Mouse (Mus musculus): ENCODE measurements at regions not wholly inside any gene's neighbourhood (a gene's known extent, or its start where the extent isn't known, plus 50 kb on each side); places are given as distances from the start of the nearest gene placed in this dataset.
A peak's percentile ranks its signal among the peaks of the same experiment; 100 is the strongest.

DNA sequence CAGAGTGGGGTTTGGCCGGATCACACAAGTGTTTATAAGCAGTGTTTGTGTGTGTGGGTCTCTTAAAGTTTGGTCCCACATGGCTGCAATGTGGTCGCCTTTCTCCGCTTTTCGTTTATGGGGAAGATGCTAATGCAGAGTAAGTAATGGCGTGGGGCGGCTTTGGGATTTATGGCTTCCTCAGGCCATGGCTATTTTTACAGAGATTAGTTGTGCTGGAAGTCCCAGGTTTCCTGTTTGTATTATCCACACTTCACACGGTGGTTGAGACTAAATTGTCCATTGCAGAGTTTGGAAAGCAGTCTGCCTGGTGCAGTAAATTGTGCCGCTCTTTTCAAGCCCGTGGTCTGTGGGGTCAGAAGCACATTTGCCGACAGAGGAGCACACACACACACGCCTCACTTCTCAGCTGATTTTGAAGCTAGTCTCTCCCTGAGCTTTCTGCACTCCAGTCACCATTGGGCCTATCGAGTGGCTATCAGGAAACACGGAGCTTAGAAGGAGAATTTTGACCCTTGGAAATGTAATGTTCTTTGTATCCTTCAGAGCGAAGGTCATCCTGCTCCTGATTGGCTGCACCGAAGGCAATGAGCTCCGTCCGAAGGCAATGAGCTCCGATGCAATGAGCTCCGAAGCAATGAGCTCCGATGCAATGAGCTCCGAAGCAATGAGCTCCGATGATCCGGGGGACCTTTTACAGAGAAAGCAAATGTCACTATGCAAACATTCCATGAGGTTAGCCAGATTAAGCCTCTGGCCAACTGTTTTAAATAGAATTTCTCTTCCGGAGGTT is 142.9 kb upstream of the Dkk2 start:
- Histone ChIP-seq H3K27ac (no peak overlapping the region), H3K9me3 (no peaks in the 10 kb centered on the region), H3K4me1 (replicated peaks) (no peaks in the 10 kb centered on the region), H3K36me3 (no peaks in the 10 kb centered on the region), H3K27me3 (no peaks in the 10 kb centered on the region), H3K4me3 (replicated peaks) (no peak overlapping the region), H3K4me2 (replicated peaks) (no peak overlapping the region), H3K9ac (replicated peaks) (no peak overlapping the region)
- no peak for ATAC-seq
- WGBS = 84% methylated on average over 24 of the region's 24 CpGs

DNA sequence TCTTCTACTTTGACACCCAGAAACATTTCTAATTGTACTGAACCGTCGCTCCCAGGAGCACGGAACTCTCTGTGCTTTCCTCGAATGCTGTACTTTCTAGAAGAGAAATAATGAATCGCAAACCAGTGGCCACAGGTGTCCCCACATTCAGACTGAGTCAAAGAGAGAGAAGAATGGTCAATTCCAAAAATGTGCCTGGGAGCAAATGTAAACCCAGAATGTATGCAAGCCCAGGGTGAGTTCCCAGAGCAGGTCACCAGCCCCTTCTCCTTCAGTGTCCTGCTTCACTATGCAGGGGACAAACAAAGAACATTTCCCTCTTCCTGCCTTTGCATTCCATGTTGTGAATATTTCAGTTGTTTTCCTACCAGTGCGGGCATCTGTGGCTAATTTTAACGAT is 141.7 kb upstream of the Dkk2 start:
- Histone ChIP-seq H3K4me3 (replicated peaks) (no peak overlapping the region), H3K36me3 (no peaks in the 10 kb centered on the region), H3K4me1 (replicated peaks) (no peaks in the 10 kb centered on the region), H3K27ac (no peak overlapping the region), H3K27me3 (no peaks in the 10 kb centered on the region), H3K9ac (replicated peaks) (no peak overlapping the region), H3K4me2 (replicated peaks) (no peak overlapping the region), H3K9me3 (no peaks in the 10 kb centered on the region)
- 97% methylated on average over 7 of the region's 7 CpGs for WGBS
- ATAC-seq = no peak

DNA sequence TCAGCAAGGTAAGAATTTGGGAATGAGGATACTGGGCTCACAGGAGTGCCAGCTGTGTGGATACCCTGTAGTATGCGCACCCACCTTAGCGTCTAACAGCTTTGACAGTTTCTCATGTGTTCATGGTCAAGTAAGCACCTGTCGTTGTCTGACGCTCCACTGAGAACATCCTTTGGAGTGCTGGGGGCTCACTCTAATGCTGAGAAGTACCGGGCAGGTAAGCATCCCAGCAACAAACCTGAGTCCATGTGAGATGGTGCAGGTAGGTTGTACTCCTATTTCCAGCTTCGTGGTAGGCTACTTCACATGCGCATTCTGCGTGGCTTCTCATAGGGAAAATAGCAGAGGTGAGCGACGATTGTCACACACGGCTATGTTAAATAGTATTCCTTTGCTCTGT is 129.3 kb upstream of the Dkk2 start:
- Histone ChIP-seq H3K36me3 (no peaks in the 10 kb centered on the region), H3K4me1 (replicated peaks) (no peaks in the 10 kb centered on the region), H3K9me3 (no peaks in the 10 kb centered on the region), H3K27ac (no peak overlapping the region), H3K4me3 (replicated peaks) (no peak overlapping the region), H3K27me3 (no peaks in the 10 kb centered on the region), H3K9ac (replicated peaks) (no peak overlapping the region), H3K4me2 (replicated peaks) (no peak overlapping the region)
- ATAC-seq = no peak
- 95% methylated on average over 11 of the region's 11 CpGs for WGBS

DNA sequence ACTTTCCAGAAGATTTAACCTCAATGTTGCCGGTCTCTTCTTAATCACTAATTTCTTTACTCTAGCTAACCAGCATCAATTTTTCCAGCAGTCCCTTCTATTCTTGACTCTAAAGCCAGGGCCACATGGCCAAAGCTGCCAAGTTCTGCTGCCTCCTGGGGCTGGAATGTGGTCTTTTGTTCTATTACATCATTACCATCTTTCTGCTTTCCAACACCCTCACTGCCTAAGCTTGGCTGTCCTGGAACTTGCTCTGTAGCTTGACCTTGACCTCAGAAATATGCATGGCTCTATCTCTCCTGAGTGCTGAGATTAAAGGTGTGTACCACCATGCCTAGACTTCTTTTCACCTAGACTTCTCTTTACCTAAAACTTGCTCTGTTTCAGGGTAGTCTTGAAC is 124.5 kb upstream of the Dkk2 start:
- H3K27ac ChIP-seq = no peak overlapping the region
- no peaks in the 10 kb centered on the region for H3K4me1 ChIP-seq (replicated peaks)
- H3K9me3 ChIP-seq = no peaks in the 10 kb centered on the region
- ATAC-seq = no peak
- no peaks in the 10 kb centered on the region for H3K27me3 ChIP-seq
- 100% methylated on average over 1 of the region's 1 CpGs for WGBS
- H3K9ac ChIP-seq (replicated peaks) = no peak overlapping the region
- H3K4me2 ChIP-seq (replicated peaks) = no peak overlapping the region
- no peak overlapping the region for H3K4me3 ChIP-seq (replicated peaks)
- H3K36me3 ChIP-seq = no peaks in the 10 kb centered on the region

DNA sequence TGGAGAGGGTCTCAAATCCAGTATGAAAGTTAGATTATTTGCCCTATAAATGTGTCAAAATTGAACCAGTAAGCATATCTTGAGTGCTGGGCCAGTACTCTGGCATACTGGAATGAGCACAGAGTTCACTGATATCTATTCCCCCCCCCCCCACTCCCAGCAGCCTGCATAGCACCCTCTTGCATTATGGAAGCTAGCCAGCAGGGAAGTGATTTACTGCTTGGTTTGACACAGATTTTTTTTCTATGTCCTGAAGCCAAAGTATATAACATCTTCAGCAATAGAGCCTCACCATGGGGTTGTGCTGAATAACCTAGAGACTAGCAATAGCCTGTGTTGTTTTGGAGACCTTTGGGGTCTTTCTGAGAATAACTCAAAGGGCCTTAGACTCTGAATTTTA is 123.5 kb upstream of the Dkk2 start:
- no peaks in the 10 kb centered on the region for H3K4me1 ChIP-seq (replicated peaks)
- no peak overlapping the region for H3K27ac ChIP-seq
- no peak overlapping the region for H3K4me3 ChIP-seq (replicated peaks)
- H3K9me3 ChIP-seq = no peaks in the 10 kb centered on the region
- no peak for ATAC-seq
- H3K9ac ChIP-seq (replicated peaks) = no peak overlapping the region
- no peaks in the 10 kb centered on the region for H3K27me3 ChIP-seq
- no peak overlapping the region for H3K4me2 ChIP-seq (replicated peaks)
- H3K36me3 ChIP-seq = no peaks in the 10 kb centered on the region

DNA sequence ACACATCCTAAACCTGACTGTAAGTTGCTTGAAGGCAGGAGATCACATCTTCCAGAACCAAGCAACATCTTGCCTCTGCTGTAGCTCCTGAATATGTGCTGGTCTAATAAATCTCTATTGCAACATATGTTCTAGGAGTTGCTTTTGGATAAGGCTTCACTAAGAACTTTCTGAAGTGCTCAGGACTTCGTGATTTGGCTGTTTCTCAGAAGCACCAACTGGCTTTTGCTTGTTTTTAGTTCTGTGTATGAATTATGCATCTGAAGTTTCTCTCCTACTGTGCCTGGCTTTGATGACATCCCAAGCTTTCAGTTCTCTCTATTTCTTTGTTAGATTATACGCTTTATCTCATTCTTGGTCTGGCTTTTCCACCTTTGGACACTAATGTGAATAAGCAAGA is 122.2 kb upstream of the Dkk2 start:
- 81% methylated on average over 2 of the region's 2 CpGs for WGBS
- ATAC-seq = no peak
- Histone ChIP-seq H3K27ac (no peak overlapping the region), H3K36me3 (no peaks in the 10 kb centered on the region), H3K27me3 (no peaks in the 10 kb centered on the region), H3K9ac (replicated peaks) (no peak overlapping the region), H3K4me2 (replicated peaks) (no peak overlapping the region), H3K4me1 (replicated peaks) (no peaks in the 10 kb centered on the region), H3K4me3 (replicated peaks) (no peak overlapping the region), H3K9me3 (no peaks in the 10 kb centered on the region)

DNA sequence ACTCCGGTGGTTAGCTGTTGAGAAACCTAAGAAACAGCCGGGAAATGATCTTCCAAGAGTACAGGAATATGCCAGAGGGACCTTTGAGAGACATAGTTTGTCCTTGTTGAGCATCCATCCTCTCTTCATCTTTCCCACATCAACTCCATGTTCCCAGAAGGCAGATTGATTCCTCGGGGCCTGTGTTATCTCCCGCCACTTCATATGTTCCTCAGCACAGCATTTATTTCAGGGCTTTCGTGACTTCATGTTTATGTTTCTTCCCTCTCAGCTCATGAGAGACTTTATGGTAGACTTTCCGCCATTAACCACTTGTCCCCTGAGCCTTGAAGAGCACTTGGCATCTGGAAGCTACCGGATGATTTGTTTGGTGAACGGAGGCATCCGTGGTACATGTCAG is 120.1 kb upstream of the Dkk2 start:
- Histone ChIP-seq H3K4me1 (replicated peaks) (no peaks in the 10 kb centered on the region), H3K36me3 (no peaks in the 10 kb centered on the region), H3K9me3 (no peaks in the 10 kb centered on the region), H3K9ac (replicated peaks) (no peak overlapping the region), H3K4me3 (replicated peaks) (no peak overlapping the region), H3K27me3 (no peaks in the 10 kb centered on the region), H3K4me2 (replicated peaks) (no peak overlapping the region), H3K27ac (no peak overlapping the region)
- no peak for ATAC-seq
- 96% methylated on average over 9 of the region's 9 CpGs for WGBS

DNA sequence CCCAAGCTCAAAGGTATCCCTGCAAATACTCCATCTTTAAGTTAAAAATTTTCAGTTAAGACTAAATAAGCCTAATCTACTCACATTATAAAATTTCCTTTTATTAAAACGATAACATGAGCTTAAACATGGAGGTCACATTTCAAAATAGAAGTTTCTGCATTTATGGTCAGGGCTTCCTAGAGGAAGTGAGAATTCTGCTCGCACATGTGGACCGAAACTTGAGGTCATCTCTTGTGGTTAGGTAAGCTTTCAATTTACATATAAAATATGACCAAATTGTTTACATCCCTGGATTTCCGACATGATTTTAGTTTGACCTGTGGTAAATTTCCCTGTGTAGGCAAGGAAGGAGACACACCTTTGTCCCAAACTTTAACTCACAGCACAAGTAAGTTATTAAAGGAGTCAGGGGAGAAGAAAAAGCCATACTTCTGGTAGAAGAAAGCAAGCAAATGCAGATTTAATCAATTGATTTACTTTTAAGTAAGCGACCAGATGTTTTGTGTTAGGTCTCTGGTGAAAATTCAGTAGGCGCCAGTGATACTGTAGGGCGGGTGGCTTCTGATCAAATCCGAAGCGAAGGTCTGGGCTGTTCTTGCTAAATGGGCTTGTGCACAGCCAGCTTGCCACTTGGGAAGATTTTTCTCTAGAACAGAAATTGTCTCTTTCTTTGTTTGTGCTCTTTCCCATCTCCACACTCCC is 119.5 kb upstream of the Dkk2 start:
- H3K4me3 ChIP-seq (replicated peaks) = no peak overlapping the region
- no peaks in the 10 kb centered on the region for H3K4me1 ChIP-seq (replicated peaks)
- H3K9me3 ChIP-seq = no peaks in the 10 kb centered on the region
- no peaks in the 10 kb centered on the region for H3K27me3 ChIP-seq
- 92% methylated on average over 9 of the region's 9 CpGs for WGBS
- ATAC-seq = no peak
- H3K27ac ChIP-seq = no peak overlapping the region
- no peak overlapping the region for H3K9ac ChIP-seq (replicated peaks)
- H3K4me2 ChIP-seq (replicated peaks) = no peak overlapping the region
- no peaks in the 10 kb centered on the region for H3K36me3 ChIP-seq

DNA sequence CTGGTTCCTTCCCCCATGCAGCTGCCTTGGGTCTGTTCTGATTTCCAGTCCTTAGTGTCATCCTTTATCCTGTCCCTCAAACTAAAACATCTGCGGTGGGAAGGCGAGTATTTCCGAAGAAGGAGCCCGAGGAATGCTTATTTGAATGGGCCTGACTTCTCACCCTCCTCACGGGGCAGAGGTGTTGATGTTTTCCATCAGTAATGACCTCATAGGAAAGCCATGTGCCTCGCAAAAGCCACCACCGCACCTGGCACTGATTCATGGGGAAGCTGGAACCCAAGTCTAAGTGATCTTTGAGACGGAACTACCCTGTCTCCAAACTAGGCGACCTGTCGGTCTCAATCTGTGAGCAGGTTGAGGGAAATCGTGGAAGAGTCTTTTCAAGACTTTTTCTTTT is 117.8 kb upstream of the Dkk2 start:
- no peaks in the 10 kb centered on the region for H3K9me3 ChIP-seq
- no peak overlapping the region for H3K4me3 ChIP-seq (replicated peaks)
- H3K4me1 ChIP-seq (replicated peaks) = no peaks in the 10 kb centered on the region
- H3K9ac ChIP-seq (replicated peaks) = no peak overlapping the region
- H3K27me3 ChIP-seq = no peaks in the 10 kb centered on the region
- H3K4me2 ChIP-seq (replicated peaks) = no peak overlapping the region
- no peak overlapping the region for H3K27ac ChIP-seq
- WGBS = 93% methylated on average over 11 of the region's 11 CpGs
- H3K36me3 ChIP-seq = no peaks in the 10 kb centered on the region
- ATAC-seq = no peak

DNA sequence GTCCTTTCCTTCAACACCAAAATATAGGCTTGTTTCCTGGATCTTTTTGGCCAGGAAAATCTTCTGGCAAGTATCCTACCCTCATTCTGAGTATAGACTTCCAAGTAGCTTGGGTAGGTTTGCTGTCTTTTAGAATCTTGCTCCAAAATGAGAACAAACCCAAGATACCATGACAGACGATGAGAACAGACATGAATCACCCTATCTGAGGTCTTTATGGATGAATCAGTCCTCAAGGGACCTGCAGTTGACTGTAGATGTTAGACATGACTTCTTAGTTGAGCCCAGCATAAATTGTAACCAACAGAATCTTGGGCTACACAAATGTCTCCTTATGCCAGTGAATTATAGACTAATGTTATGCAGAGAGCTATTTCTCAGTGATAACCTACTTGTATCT is 114.3 kb upstream of the Dkk2 start:
- Histone ChIP-seq H3K9me3 (no peaks in the 10 kb centered on the region), H3K27ac (no peak overlapping the region), H3K27me3 (no peaks in the 10 kb centered on the region), H3K4me3 (replicated peaks) (no peak overlapping the region), H3K9ac (replicated peaks) (no peak overlapping the region), H3K4me1 (replicated peaks) (no peaks in the 10 kb centered on the region), H3K4me2 (replicated peaks) (no peak overlapping the region), H3K36me3 (no peaks in the 10 kb centered on the region)
- no peak for ATAC-seq
- 83% methylated on average over 1 of the region's 1 CpGs for WGBS

DNA sequence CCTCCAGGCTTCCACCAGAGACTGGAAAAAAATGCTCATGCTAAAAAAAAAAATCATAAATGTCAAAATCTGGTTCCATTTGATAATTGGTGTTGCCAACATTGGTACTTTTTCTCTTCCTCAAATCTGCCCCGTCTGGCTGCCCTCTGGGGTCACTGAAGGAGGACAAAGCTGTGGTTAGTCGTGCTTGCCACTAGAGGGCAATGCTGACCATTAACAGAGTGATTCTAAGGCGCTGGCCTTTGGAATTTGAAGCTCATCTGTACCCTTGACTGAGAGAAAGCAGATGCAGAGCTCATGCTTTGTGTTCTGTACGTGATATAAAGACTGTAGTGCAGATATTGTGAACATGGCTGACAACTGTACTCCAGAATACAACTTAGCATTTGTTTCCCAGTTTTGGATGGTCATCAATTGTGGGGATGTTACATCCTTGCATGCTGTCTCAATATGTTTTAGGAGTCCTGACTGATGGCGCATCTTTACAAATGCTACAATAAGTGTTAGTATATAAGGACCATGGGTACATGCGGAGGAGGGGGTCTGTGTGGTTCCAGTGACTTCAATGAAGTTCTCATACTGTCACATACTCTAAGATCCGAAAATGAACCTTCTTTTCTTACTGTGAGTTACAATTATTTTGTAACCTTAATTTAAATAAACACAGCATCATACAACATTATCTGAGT is 109.0 kb upstream of the Dkk2 start:
- no peaks in the 10 kb centered on the region for H3K36me3 ChIP-seq
- H3K9ac ChIP-seq (replicated peaks) = no peak overlapping the region
- no peaks in the 10 kb centered on the region for H3K4me1 ChIP-seq (replicated peaks)
- H3K27me3 ChIP-seq = no peaks in the 10 kb centered on the region
- no peak overlapping the region for H3K4me3 ChIP-seq (replicated peaks)
- WGBS = 37% methylated on average over 7 of the region's 7 CpGs
- no peak overlapping the region for H3K27ac ChIP-seq
- peak; percentile 93 for ATAC-seq
- H3K9me3 ChIP-seq = no peaks in the 10 kb centered on the region
- H3K4me2 ChIP-seq (replicated peaks) = no peak overlapping the region

DNA sequence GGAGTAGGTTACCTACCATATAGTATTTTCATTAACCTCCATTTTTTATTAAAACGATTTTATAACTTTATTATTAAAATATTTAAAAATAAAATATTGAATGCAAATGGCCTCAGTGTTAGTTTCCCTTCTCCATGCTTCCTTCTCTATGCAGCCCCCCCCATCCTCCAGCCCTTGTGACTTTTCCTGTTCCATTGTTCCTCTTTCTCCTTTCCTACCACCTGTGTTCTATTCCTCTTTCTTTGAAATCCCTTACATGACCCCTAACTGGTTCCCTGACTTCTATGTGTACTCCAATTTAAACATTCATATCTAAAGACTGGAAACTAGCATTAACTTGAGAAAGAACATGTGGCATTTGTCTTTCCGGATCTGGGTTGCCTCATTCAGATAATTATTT is 101.8 kb upstream of the Dkk2 start:
- no peak for ATAC-seq
- Histone ChIP-seq H3K9ac (replicated peaks) (no peak overlapping the region), H3K36me3 (no peaks in the 10 kb centered on the region), H3K27me3 (no peaks in the 10 kb centered on the region), H3K4me2 (replicated peaks) (no peak overlapping the region), H3K4me1 (replicated peaks) (no peaks in the 10 kb centered on the region), H3K9me3 (no peaks in the 10 kb centered on the region), H3K4me3 (replicated peaks) (no peak overlapping the region), H3K27ac (no peak overlapping the region)
- WGBS = 89% methylated on average over 2 of the region's 2 CpGs

Data from midbrain, embryonic 13.5 days (tissue).